8 mouse cellular contexts compared by ENCODE assay signal in the genomic region with DNA sequence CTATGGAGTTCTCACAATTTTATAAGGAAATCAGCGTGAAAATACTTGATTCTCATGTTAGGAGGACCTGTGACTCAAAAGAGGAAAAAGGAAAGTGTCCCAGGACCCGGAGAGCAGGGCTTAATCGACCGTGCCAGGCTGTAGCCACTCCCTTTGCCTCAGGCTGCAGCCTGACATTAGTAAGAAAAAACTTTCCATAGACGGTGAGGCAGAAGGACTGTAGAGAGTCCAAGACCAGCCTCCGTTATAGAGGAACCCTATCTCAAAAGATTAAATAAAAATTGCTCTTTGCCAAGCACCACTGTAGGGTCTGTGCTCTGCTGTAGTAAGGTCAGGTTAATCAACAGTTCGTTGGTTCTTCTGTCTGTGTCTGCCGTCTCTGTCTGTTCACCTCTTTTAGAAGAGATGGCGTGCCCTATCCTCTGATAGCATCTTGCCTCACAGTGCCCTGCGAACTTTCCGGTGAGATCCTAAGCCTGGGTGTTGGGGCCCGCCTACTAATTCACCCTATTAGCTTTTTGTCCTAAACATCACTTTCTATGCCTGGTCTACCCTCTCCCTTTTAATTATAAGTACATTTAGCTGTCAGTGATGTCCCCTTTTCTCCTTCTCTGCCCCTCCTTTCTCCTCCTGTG. TPM values are rescaled to one million over a fixed set of nuclear protein-coding genes. Genes with fewer than 3 reads are reported as not detected.
DNase-seq lines count a peak whose midpoint lies in the region; ATAC-seq lines count a peak whose summit lies in the region.

No protein-coding gene starts in this region.

- peak overlapping the region; percentile 67 for H3K4me3 ChIP-seq in heart, embryonic 15.5 days
- H3K4me3 ChIP-seq in midbrain, embryonic 10.5 days = peak overlapping the region; percentile 62

- no peak for ATAC-seq in heart, embryonic 15.5 days (replicated peaks; ENCODE audit: insufficient number of reproducible peaks, insufficient read depth, low FRiP score, low read depth)
- ATAC-seq in granulocyte monocyte progenitor cell, adult 5-6 weeks (replicated peaks; ENCODE audit: poor library complexity, severe bottlenecking) = no peak

- peaks cover 5% of the 10 kb centered on the region for H3K27me3 ChIP-seq in heart, embryonic 15.5 days
- peaks cover 77% of the 10 kb centered on the region for H3K27me3 ChIP-seq in midbrain, embryonic 10.5 days (ENCODE audit: low read depth, poor library complexity, severe bottlenecking)

- H3K27ac ChIP-seq in heart, embryonic 15.5 days = peak overlapping the region; percentile 98
- peak overlapping the region; percentile 87 for H3K27ac ChIP-seq in midbrain, embryonic 10.5 days (replicated peaks)

- H3K9me3 ChIP-seq in heart, embryonic 15.5 days (replicated peaks) = no peaks in the 10 kb centered on the region
- no peaks in the 10 kb centered on the region for H3K9me3 ChIP-seq in midbrain, embryonic 10.5 days (replicated peaks)

- no peaks in the 10 kb centered on the region for H3K36me3 ChIP-seq in heart, embryonic 15.5 days
- no peaks in the 10 kb centered on the region for H3K36me3 ChIP-seq in midbrain, embryonic 10.5 days

- H3K4me1 ChIP-seq in heart, embryonic 15.5 days (replicated peaks) = 0 out of 2 replicates have a peak, but pooled peaks cover 7% of the 10 kb centered on the region
- peaks cover 21% of the 10 kb centered on the region for H3K4me1 ChIP-seq in midbrain, embryonic 10.5 days

- WGBS in heart, embryonic 15.5 days = 9% methylated on average over 12 of the region's 12 CpGs
- 21% methylated on average over 12 of the region's 12 CpGs for WGBS in midbrain, embryonic 10.5 days

- peak overlapping the region; percentile 79 for H3K4me2 ChIP-seq in heart, embryonic 15.5 days

- peak; percentile 53 for DNase-seq in CD4-positive, CD25-positive, alpha-beta regulatory T cell, adult 2 months (ENCODE audit: low read depth, low spot score)
- DNase-seq in adrenal gland, postnatal 36 days = peak; percentile 61 to 71
- DNase-seq in kidney, postnatal 25 days = peak; percentile 68 to 83
- peak; percentile 32 for DNase-seq in midbrain, embryonic 10.5 days (ENCODE audit: low spot score)
- no peak for DNase-seq in cerebellum, adult 9-11 months
- no peak for DNase-seq in cerebellum, postnatal 10 days

- H3K9ac ChIP-seq in heart, embryonic 15.5 days = peak overlapping the region; percentile 76

RNA-seq across cellular contexts. Expression of gene Hspa1b, which starts 1.0 kb away (rescaled TPM):
- 100 to 1,000 TPM in 1 of 2 experiments, 10 to 100 TPM in 1; 80.1 to 206 TPM for total RNA-seq in adrenal gland, postnatal 36 days (2021)
- polyA plus RNA-seq in heart, embryonic 15.5 days (2015; fragmentation: Nextera tagmentation; extraction: Ambion mirVana) = 0.16 and 0.30 TPM in 2 replicates
- polyA plus RNA-seq in midbrain, embryonic 10.5 days (2016; fragmentation: Nextera tagmentation; extraction: Ambion mirVana) = 0.19 TPM in 1 of 2 replicates, not detected in the other
- 11.4 and 13.9 TPM in 2 replicates for total RNA-seq in granulocyte monocyte progenitor cell, adult 5-6 weeks (2014; fragmentation: Nextera tagmentation)
- 67.7 and 68.3 TPM in 2 replicates for total RNA-seq in granulocyte monocyte progenitor cell, adult 5-6 weeks (2017)

RNA-seq across cellular contexts. Expression of gene Gm20481, which starts 9.7 kb away (rescaled TPM):
- total RNA-seq in adrenal gland, postnatal 36 days (2021) = not detected
- not detected in 2 replicates for polyA plus RNA-seq in heart, embryonic 15.5 days (2015; fragmentation: Nextera tagmentation; extraction: Ambion mirVana)
- polyA plus RNA-seq in midbrain, embryonic 10.5 days (2016; fragmentation: Nextera tagmentation; extraction: Ambion mirVana) = 0.27 TPM in 1 of 2 replicates, not detected in the other
- total RNA-seq in granulocyte monocyte progenitor cell, adult 5-6 weeks (2014; fragmentation: Nextera tagmentation) = not detected in 2 replicates
- total RNA-seq in granulocyte monocyte progenitor cell, adult 5-6 weeks (2017) = 0.34 and 1.4 TPM in 2 replicates

RNA-seq across cellular contexts. Expression of gene Hspa1a, which starts 12.0 kb away (rescaled TPM):
- 10 to 100 TPM; 36.0 to 86.1 TPM for total RNA-seq in adrenal gland, postnatal 36 days (2021)
- polyA plus RNA-seq in heart, embryonic 15.5 days (2015; fragmentation: Nextera tagmentation; extraction: Ambion mirVana) = 3.5 and 4.8 TPM in 2 replicates
- 1.3 and 1.6 TPM in 2 replicates for polyA plus RNA-seq in midbrain, embryonic 10.5 days (2016; fragmentation: Nextera tagmentation; extraction: Ambion mirVana)
- total RNA-seq in granulocyte monocyte progenitor cell, adult 5-6 weeks (2014; fragmentation: Nextera tagmentation) = 5.5 and 6.2 TPM in 2 replicates
- 45.2 and 49.0 TPM in 2 replicates for total RNA-seq in granulocyte monocyte progenitor cell, adult 5-6 weeks (2017)

RNA-seq across cellular contexts. Expression of gene Hspa1l, which starts 12.5 kb away (rescaled TPM):
- under 1 TPM; 0.20 to 0.36 TPM for total RNA-seq in adrenal gland, postnatal 36 days (2021)
- 2.1 and 2.6 TPM in 2 replicates for polyA plus RNA-seq in heart, embryonic 15.5 days (2015; fragmentation: Nextera tagmentation; extraction: Ambion mirVana)
- polyA plus RNA-seq in midbrain, embryonic 10.5 days (2016; fragmentation: Nextera tagmentation; extraction: Ambion mirVana) = 0.71 and 0.81 TPM in 2 replicates
- not detected in 2 replicates for total RNA-seq in granulocyte monocyte progenitor cell, adult 5-6 weeks (2014; fragmentation: Nextera tagmentation)
- total RNA-seq in granulocyte monocyte progenitor cell, adult 5-6 weeks (2017) = 0.09 TPM in 1 of 2 replicates, not detected in the other

RNA-seq across cellular contexts. Expression of gene Lsm2, which starts 21.7 kb away (rescaled TPM):
- total RNA-seq in adrenal gland, postnatal 36 days (2021) = 10 to 100 TPM; 35.2 to 35.5 TPM
- 116 and 132 TPM in 2 replicates for polyA plus RNA-seq in heart, embryonic 15.5 days (2015; fragmentation: Nextera tagmentation; extraction: Ambion mirVana)
- 307 and 337 TPM in 2 replicates for polyA plus RNA-seq in midbrain, embryonic 10.5 days (2016; fragmentation: Nextera tagmentation; extraction: Ambion mirVana)
- total RNA-seq in granulocyte monocyte progenitor cell, adult 5-6 weeks (2014; fragmentation: Nextera tagmentation) = 129 and 305 TPM in 2 replicates
- total RNA-seq in granulocyte monocyte progenitor cell, adult 5-6 weeks (2017) = 42.0 and 71.6 TPM in 2 replicates

Comparison
In these comparisons a context has a peak if more than half of its experiments do, and no peak if none do; other contexts are left out.
1. DNase-seq: peak in CD4-positive, CD25-positive, alpha-beta regulatory T cell, adult 2 months (single experiment), adrenal gland, postnatal 36 days (2 of 2), kidney, postnatal 25 days (2 of 2) and midbrain, embryonic 10.5 days (single experiment); none in cerebellum, adult 9-11 months (single experiment) and cerebellum, postnatal 10 days (0 of 2).